Mouse (Mus musculus): Measurements from ENCODE around the gene Pip5kl1.

GRCm38 (mm10) chr2:32570698-32571494 is 3.7 kb upstream of the Pip5kl1 start, which contains the start of gene Dpm2:
- TF ChIP-seq TAL1 (IDR thresholded peaks at IDR 0.05; ENCODE audit: low read length): no peak
- TF ChIP-seq GATA1 (IDR thresholded peaks at IDR 0.05; ENCODE audit: low read length): no peak
